Mouse (Mus musculus) heart, adult 8-10 months (tissue): ENCODE results near the gene Whrn. TPM values are rescaled to one million over a fixed set of nuclear protein-coding genes. Genes with fewer than 3 reads are reported as not detected.

Source experiments
- DNase-seq: peaks from one replicate; pipeline ENCODE4 v3.0.0; 2022; ENCODE audit warnings: low spot score
- total RNA-seq, 4 experiments: library from RNA; stranded (reverse); gene quantifications; 2 replicates each; pipeline ENCODE4 v1.2.4; 2022

Gene Whrn
- total RNA-seq, 4 experiments from 2014 or later: 18.5 to 38.1 (median 20.6) TPM

DNA sequence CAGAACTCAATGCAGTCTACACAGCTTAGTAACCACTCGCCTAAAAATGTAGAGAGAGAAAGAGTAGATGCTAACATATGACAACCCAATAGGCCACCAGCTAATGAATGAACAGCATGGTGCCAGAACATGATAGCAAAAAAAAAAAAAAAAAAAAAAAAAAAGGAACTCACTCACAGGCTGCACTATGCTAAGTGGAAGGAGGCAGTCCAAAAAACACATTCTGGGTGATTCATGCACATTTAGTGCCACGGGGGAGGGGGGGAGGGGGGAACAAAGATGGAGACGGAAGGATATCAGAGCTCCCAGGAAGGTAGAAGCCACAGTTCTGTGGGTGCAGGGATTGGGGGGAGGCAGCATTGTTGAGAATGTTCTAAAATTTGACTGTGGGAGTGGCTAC is 43.2 kb downstream of the Whrn start:
- no peak for DNase-seq

GRCm38 (mm10) chr4:63450551-63450950 is 45.2 kb downstream of the Whrn start:
- DNase-seq: no peak

GRCm38 (mm10) chr4:63444362-63445066 is 51.3 kb downstream of the Whrn start:
- DNase-seq: no peak

GRCm38 (mm10) chr4:63443101-63443500 is 52.7 kb downstream of the Whrn start:
- no peak for DNase-seq

DNA sequence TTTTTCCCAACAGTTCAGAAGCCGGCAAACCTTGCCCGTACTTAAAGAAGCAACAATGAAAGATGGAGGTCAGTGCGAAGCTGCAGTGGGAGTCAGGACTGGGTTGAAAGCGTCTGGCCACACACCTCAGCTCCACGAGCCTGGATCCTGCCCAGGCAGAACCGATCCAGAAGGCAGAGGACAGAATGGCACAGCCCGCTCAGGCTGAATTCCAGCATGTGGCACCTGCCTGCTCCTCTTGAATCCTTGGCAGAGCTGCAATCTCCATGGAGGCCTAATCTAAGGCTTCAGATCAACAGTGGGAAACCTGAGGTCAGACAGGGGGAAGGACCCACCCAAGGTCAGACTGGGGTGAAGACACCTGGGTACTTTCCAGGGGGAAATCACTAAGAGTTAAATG is 54.2 kb downstream of the Whrn start:
- peak; percentile 14 for DNase-seq

DNA sequence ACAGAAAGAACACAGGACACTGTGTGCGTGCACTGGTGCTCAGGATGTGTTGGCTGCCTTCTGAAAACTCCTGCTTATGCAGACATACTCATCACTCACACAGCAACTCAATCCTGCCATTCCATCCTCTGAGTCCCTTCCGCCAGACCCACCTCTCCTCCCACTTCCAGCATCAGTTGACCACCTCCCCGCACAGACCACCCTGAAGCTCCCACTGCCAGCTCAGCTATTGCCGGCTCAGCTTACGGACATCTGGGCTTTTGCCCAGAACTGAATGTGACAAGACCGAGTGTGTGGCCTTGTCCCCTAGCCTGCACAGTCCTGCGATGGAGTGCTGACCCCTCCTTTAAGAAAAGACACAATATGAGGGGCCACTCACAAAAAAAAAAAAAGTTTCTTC is 55.5 kb downstream of the Whrn start:
- DNase-seq: no peak

- DNase-seq: no peak
These were observed 57.8 kb downstream of the Whrn start for GRCm38 (mm10) chr4:63437968-63438367.

DNA sequence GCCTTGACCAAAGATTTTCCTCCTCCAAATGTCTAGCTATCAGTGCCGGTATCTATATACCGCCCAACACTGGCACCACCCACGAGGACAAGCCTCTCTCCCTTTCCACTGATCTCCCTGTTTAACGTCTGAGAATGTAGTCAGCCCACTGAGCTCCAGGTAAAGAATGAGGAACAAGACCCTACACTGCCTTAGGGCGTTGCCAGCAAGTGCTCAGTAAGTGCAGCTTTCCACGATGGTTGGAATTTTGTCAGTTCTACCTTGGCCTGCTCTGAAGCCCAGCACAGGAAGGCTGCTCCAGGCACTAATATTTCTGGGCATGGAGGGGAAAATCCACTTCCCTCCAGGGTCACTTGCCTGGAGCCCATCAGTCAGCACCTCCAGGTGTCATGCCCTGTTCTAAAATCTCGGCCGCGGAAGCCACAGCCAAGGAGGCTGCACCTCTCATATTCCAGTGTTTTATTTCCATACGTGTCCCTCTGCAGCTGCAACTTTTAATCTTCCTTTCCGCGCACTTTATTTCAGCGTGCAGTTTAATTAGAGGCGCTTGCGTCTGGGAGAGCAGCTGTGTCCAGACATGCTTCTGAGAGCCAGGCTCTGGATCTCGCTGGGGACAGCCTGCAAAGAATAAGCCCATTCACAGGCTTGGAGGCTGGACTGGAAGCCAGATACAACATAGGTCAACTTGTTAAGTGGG is 58.5 kb downstream of the Whrn start:
- DNase-seq: no peak

- no peak for DNase-seq
These were observed 60.4 kb downstream of the Whrn start for GRCm38 (mm10) chr4:63435402-63435801.

DNA sequence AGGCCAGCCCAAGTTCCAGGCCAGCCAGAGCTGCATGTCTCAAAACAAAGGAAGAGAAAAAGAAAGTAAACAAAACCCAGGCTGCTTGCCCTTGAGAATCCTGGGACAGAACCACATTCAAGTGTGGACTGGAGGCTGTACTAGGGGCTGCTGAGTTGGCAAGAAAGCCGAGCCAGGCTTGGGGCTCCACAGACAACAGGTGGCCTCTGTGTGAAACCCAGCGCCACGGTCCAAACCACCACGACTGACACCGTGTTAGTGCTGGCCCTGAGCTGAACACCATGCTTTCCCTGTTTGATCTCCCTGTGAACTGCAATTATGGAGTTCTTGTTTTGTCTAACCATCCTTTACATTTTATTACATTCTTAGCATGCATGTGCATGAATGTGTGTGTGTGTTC is 64.7 kb downstream of the Whrn start:
- DNase-seq: no peak

DNA sequence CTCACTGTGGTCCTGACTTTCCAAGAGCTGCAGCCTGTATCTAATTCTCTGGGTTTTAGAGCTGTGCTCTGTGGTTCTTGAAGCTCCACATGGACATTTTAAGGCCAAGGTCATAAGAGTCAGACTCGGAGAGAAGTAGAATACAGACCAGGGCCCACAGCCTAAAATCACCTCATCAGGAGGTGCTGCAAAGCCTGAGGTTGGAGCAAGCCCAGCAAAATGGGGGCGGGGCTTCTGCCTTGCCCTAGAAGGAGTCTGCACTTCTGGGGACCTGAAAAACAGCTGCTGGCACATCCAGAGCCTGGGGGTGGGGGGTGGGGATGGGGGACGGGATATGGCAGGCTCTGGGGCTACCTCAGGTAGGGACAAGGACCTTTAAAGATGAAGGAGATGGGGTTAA is 65.4 kb downstream of the Whrn start:
- no peak for DNase-seq

DNA sequence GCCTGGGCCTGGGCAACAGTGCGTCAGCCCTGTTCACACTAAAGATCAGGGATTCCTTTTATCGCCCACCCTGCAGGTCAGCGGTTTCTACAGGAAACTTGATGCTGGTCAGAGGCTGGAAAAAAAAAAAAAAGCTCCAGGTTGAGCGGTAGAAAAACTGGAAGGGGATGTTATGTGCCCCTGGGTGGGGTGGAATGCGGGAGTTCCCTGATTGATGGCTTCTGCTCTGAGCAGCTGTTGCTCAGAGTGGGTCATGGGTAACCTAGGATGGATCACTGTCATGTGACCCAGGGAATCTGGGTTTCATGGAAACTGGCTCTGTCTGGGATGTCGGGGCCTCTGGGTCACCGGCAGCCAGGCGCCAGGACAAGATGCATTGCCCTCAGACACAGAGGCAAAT is 69.5 kb downstream of the Whrn start:
- DNase-seq: no peak

- no peak for DNase-seq
These were observed 72.0 kb downstream of the Whrn start for GRCm38 (mm10) chr4:63423811-63424210.

GRCm38 (mm10) chr4:63423231-63423630 is 72.6 kb downstream of the Whrn start:
- DNase-seq: no peak

DNA sequence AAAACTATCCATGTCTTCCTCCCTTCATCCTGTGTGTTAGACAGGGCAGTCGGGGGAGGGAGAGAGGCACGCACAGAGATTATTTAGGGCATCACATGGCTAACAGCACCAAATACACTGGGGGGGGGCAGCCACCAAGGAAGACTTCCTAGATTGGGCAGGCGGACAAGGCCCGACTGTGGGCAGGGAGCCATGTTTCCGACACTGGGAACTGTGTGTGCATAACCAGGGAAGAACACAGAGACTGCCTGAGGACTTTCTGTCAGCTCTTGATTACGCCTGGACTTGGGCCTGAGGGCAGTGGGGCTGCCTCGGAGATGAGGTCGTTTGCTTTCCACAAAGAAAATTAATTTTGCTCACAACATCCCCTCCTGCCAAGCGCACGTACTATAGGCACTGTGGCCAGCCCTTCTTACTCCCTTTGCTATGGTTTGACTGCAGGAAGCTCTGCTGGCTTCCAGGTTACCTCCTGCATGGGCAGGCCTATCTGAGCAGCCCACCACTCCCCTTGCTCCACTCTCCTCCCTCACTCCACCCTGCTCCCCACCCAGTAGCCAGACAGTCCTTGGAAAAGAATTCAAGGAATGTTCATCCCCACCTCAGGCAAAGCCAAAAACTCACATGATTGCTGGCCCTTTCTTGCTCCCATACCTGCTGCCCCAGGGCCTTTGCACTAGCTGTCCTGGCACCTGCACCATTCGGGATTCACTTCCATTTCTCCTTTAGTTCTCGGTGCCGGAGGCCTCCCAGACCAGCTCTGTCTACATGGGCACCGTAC is 75.5 kb downstream of the Whrn start:
- peak; percentile 62 for DNase-seq

GRCm38 (mm10) chr4:63418270-63418669 is 77.5 kb downstream of the Whrn start:
- no peak for DNase-seq

- peak; percentile 81 for DNase-seq
These were observed 78.4 kb downstream of the Whrn start for GRCm38 (mm10) chr4:63417318-63417957.

DNA sequence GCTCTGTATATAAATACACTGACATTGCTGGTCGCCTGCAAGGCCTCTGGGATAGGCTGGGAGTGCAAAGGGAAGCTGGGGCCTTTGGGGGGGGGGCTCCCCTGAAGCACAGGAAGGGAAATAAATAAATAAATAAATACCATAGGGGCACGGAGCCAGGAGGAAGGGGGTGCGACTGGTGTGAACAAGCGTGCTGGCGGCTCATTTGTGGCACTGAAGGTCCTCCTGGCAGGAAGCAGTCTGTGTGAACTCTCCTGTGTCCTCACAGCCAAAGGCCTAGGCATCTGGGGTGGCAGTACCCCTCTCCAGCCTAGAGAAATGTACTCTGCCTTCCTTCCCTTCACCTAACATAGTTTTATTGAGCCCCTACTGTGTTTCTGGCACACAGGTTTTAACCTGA is 80.8 kb downstream of the Whrn start:
- DNase-seq: no peak

DNA sequence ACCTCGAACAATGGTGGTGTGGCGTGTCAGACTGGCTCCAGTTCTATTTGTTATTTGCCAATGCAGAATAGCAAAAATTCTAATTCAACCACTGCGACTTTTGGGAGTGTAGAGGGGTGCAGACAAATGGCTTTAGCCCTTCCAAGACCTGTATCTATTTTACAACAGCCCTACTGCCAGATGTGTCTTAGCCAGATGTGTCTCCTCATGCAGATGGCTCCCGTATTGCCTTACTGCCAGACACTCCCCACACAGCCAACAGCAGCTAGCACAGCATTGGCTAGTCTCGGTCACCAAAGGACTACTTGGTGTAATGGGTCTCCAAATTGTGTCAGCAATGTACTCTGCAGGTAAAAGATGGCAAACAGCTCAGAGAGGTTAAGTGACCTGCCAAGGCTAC is 84.6 kb downstream of the Whrn start:
- no peak for DNase-seq

DNA sequence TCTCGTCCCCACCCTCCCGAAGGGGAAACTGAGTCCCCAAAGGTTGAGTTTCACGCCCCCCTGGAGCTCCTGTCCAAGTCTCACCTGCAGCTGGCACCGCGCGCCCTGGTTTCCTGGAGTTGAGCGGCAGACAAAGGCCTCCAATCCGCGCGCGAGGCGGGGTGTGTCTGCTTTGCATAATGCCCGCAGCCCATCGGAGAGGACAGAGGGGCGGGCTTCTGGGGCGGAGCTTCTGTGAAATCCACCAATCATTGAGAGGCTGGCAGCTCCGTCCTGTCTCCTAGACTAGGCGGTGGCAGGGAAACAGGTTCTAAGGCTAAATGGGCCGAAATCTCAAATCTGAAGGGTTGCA is 85.2 kb downstream of the Whrn start:
- DNase-seq: peak; percentile 94

DNA sequence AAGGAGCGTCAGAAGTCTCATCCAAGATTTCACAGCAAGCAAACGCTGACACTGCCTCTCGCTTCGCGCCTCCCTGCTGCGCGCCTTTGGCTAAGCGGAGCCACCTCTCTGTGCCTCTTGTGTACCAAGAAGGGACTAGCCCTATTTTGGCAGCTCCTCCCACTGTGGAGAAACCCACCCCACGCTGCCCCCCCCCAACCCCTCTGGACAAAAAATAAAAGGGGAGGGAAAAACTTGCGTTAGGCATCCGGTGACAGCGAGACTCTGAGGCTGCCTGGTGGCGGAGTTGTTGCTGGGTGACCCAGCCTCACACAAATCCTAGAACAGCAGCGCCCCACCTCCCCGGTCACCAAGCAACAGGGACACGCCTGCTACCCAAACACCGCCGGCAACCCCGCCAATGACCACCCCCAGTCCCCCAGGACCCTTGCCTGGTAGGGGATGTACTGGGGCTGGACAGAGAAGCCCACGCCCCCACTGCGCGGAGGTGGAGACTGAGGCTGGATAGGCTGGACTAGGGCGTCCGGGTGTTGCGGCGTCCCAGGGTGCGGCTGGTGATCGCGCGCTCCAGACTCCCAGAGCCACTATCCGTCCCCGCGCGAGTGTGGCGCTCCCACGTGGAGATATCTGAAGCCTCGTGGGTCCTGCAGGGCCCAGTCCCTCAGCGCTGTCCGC is 85.7 kb downstream of the Whrn start:
- peak; percentile 77 for DNase-seq
